Mouse (Mus musculus) stomach, postnatal 0 days (tissue): ENCODE results near the gene Agbl4.

Experiments
- CTCF ChIP-seq: IDR thresholded peaks from 2 replicates; pipeline ENCODE4 v1.5.1; 2016; ENCODE audit warnings: antibody characterized with exemption, low read depth, mild to moderate bottlenecking, moderate library complexity
- EP300 ChIP-seq: optimal IDR thresholded peaks from 2 replicates; pipeline ENCODE3; 2016; ENCODE audit warnings: antibody characterized with exemption

GRCm38 (mm10) chr4:111453275-111453674 lies 1055.8 kb downstream of the Agbl4 start:
- 0 out of 2 replicates have a peak, but pooled peaks have one; percentile 7 for TF ChIP-seq CTCF
- TF ChIP-seq EP300: no peak
